Mouse (Mus musculus): ENCODE results near the gene Gtpbp3. TPM values are rescaled to one million over a fixed set of nuclear protein-coding genes. Genes with fewer than 3 reads are reported as not detected.
A peak's percentile ranks its signal among the peaks of the same experiment; 100 is the strongest.

Gtpbp3 gene
- polyA plus RNA-seq, 1 experiment from 2014 or later = 15.3 TPM

DNA sequence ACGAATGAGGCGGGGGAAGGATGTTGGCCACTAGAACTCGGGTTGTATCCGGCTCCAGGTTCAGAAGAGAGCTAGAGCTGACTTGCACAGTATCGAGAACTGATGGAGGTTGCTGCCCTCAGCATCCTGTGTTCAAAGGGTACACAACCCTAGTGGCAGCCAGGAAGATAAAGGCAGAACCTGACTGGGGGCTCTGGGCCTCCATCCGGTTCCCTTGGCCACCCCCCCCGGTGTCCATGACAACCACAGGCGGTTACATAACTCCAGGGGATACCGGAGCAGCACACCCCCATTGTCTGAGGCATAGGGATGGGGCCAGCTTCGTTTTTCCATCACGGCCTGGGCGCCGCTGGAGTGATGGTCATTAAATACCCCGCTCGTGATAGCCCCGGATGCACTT, 25.1 kb upstream of the Gtpbp3 start:
- peak; percentile 3; the same call in 1 of the 2 replicates for ATAC-seq (ENCODE audit: low FRiP score)
- Histone ChIP-seq H3K9me3 (replicated peaks) (no peaks in the 10 kb centered on the region), H3K4me2 (replicated peaks) (peak overlapping the region; percentile 82), H3K9ac (peak overlapping the region; percentile 90), H3K4me3 (peak overlapping the region; percentile 72), H3K4me1 (peaks cover 46% of the 10 kb centered on the region), H3K36me3 (peaks cover 38% of the 10 kb centered on the region), H3K27ac (peak overlapping the region; percentile 84), H3K27me3 (no peaks in the 10 kb centered on the region)
- WGBS = 4% methylated on average over 16 of the region's 16 CpGs

DNA sequence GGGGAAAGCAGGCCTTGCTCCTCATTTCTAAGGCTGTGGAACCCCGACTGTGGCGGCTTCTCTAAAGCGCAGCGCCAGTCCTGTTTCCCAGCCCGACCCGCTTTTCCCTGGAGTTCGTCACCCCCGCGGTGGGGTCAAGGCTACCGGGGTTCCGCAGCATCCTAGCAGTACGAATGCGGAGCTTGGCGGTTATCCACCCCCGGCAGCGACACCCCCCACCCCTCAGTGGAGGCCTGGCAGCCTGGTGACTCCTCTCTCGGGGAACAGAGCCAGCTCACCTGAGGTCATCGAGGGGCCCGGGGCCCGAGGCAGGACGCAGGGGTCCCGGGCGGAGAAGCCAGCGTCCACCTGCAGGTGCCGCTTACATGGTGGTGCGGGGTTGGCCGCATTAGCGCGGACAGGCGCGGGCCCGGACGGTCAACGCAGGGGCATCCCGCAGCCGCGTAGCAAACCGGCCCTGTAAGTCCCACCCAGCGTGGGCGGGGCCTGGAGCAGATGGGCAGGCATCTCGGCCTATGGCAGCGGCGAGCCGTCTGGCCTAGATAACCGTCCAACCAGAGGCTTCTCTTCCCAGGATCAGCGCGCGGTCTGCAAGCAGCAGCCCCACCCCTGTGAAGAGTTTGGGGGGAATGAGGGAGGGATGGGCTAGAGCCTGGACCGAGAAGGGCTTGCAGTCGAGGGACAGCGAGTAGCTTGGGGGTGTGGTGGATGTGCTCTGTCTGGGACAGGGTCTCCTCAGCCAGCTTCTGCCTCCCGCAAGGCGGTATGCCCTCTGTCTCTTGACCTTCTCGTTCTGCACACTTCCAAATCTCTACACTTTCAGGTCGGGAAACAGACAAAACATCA, 24.5 kb upstream of the Gtpbp3 start, which contains the start of gene Abhd8:
Abhd8 (minus strand) TSS at position 468 of the 846 bp plus-strand sequence.
- H3K9ac ChIP-seq = peak within 1 kb of the TSS; percentile 90
- peak; percentile 83 for ATAC-seq (ENCODE audit: low FRiP score)
- 1% methylated on average over 55 of the region's 55 CpGs for WGBS
- peaks cover 31% of the 10 kb centered on the region for H3K36me3 ChIP-seq
- no peaks in the 10 kb centered on the region for H3K27me3 ChIP-seq
- H3K27ac ChIP-seq = peak within 1 kb of the TSS; percentile 84
- peak within 1 kb of the TSS; percentile 82 for H3K4me2 ChIP-seq (replicated peaks)
- peak within 1 kb of the TSS; percentile 72 for H3K4me3 ChIP-seq
- H3K4me1 ChIP-seq = peaks cover 45% of the 10 kb centered on the region
- H3K9me3 ChIP-seq (replicated peaks) = no peaks in the 10 kb centered on the region

DNA sequence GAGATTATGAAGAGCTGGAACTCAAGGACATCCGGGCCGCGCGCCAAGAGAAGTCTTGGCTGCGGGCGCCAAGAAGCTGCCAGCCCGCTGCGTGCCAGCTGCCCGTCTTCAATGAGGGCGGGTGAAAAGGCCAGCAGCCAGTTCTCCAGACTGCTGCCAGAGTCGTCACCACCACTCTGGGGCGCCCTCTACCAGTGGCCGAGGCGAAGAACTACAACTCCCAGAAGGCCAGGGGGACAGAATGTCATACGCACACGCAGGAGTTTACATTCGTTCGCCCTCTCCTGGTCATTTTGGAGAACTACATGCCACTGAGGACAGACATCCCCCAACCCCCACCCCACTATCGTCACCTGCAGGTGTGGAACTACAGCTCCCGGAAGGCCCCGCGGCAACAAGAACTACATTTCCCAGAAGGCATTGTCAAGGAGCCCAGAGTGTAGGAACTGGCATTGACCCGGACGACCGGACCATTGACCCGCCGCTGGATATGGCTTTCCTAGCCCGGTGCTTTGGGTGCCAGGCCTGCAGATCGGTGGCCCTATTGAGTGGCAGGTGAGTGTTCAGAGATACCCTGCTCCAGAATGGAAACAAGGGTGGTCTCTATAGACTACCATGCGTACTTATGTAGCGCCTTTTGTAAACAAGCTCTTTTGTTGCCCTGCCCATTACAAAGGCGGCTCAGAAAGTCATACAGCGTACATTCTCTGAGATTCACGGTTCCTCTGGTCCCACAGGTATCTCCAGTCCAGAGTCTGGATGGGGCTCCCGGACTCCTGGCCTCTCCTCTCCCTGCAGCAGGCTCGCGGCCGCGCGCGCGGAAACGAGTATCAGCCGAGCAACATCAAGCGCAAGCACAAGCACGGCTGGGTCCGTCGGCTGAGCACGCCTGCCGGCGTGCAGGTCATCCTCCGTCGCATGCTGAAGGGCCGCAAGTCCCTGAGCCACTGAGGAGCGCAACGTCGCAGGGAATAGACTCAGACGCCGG, 23.1 kb upstream of the Gtpbp3 start, which contains the start of gene Mrpl34:
Mrpl34 (plus strand) TSS at position 447 of the 988 bp plus-strand sequence.
- Histone ChIP-seq H3K4me2 (replicated peaks) (peak within 1 kb of the TSS; percentile 82), H3K27me3 (no peaks in the 10 kb centered on the region), H3K9me3 (replicated peaks) (no peaks in the 10 kb centered on the region), H3K27ac (peak within 1 kb of the TSS; percentile 84), H3K9ac (peak within 1 kb of the TSS; percentile 90), H3K36me3 (peaks cover 18% of the 10 kb centered on the region), H3K4me3 (peak within 1 kb of the TSS; percentile 72), H3K4me1 (peaks cover 40% of the 10 kb centered on the region)
- peak; percentile 75 for ATAC-seq (ENCODE audit: low FRiP score)
- under 1% methylated on average over 59 of the region's 59 CpGs for WGBS

DNA sequence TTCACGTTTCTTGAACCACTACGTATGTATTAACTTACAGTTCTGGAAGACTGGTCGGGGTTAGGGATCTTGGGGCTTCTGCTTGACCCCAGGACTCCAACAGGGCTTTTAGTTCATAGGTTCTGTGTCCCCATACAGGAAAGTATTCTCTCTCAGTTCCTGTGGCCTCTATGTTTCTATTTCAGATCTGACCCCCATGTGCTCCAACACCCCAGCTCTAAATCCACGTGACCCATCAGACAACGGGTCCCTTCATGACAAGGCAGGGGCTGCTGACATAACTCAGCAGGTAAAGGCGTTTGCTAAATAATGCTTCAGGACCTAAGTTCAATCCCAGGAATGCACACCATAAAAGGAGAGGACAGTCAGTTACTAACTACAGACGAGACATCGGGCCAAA, 22.2 kb upstream of the Gtpbp3 start:
- Histone ChIP-seq H3K9me3 (replicated peaks) (no peaks in the 10 kb centered on the region), H3K4me2 (replicated peaks) (peak overlapping the region; percentile 77), H3K4me3 (peak overlapping the region; percentile 72), H3K4me1 (peaks cover 49% of the 10 kb centered on the region), H3K27me3 (no peaks in the 10 kb centered on the region), H3K27ac (no peak overlapping the region), H3K36me3 (peaks cover 10% of the 10 kb centered on the region; the same call in 1 of the 2 replicates), H3K9ac (peak overlapping the region; percentile 75)
- no peak for ATAC-seq (ENCODE audit: low FRiP score)
- WGBS = 86% methylated on average over 8 of the region's 8 CpGs

DNA sequence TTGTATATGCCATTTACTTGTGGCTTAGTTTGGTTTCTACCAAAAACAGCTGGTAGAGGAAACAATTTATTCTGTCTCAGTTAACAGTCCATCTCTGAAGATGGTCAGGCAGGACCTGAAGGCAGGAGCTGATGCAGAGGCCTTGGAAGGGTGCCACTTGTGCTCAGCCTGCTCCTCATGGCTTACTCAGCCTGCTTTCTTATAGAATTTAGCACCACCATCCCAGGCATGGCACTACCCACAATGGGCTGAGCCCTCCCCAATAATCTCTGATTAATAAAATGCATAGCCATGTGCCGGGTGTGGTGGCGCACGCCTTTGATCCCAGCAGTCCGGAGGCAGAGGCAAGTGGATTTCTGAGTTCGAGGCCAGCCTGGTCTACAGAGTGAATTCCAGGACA, 21.7 kb upstream of the Gtpbp3 start:
- Histone ChIP-seq H3K27ac (no peak overlapping the region), H3K9me3 (replicated peaks) (no peaks in the 10 kb centered on the region), H3K9ac (no peak overlapping the region), H3K4me1 (peaks cover 49% of the 10 kb centered on the region), H3K4me2 (replicated peaks) (no peak overlapping the region), H3K27me3 (no peaks in the 10 kb centered on the region), H3K4me3 (no peak overlapping the region), H3K36me3 (peaks cover 8% of the 10 kb centered on the region; the same call in 1 of the 2 replicates)
- no peak for ATAC-seq (ENCODE audit: low FRiP score)
- 95% methylated on average over 5 of the region's 5 CpGs for WGBS

DNA sequence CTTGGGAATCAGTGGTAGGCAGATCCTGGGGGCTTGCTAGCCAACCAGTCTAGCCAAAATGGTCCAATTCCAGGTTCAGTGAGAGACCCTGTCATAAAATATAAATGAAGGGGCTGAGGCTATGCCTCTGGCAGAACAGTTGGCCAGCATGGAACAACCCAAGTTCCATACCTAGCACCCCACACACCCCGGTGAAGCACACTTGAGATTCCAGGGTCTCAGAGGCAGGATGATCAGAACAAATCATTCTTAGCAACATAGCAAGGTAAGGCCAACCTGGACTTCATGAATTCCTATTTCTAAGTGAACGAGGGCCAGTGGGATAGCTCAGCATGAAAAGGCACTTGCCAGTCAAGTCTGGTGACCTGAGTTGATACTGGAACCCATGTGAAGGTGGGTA, 20.7 kb upstream of the Gtpbp3 start:
- H3K4me3 ChIP-seq = no peak overlapping the region
- H3K27ac ChIP-seq = no peak overlapping the region
- no peak for ATAC-seq (ENCODE audit: low FRiP score)
- 91% methylated on average over 2 of the region's 2 CpGs for WGBS
- H3K4me1 ChIP-seq = peaks cover 39% of the 10 kb centered on the region
- H3K9me3 ChIP-seq (replicated peaks) = no peaks in the 10 kb centered on the region
- H3K27me3 ChIP-seq = no peaks in the 10 kb centered on the region
- no peak overlapping the region for H3K4me2 ChIP-seq (replicated peaks)
- H3K36me3 ChIP-seq = peaks cover 12% of the 10 kb centered on the region
- H3K9ac ChIP-seq = no peak overlapping the region

DNA sequence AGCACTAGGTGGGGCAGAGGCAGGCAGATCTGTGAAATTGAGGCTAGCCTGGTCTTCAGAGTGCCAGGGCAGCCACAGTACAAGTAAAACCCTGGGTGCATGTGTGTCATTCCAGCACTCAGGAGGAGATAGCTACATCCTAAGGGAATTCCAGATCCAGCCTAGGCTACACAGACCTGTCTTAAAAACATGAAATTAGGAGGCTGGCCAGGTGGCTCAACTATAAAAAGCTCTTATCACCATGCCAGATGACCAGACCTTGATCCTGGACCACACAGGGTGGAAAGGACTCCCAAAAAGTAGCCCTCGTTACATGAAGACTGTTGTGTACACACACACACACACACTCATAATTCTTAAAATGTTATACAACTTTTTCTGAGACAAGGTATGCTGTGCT, 19.9 kb upstream of the Gtpbp3 start:
- Histone ChIP-seq H3K9ac (no peak overlapping the region), H3K4me1 (peaks cover 32% of the 10 kb centered on the region), H3K4me2 (replicated peaks) (no peak overlapping the region), H3K27ac (no peak overlapping the region), H3K36me3 (peaks cover 20% of the 10 kb centered on the region), H3K27me3 (no peaks in the 10 kb centered on the region), H3K9me3 (replicated peaks) (no peaks in the 10 kb centered on the region), H3K4me3 (no peak overlapping the region)
- WGBS = 88% methylated on average over 1 of the region's 1 CpGs
- ATAC-seq (ENCODE audit: low FRiP score) = no peak

DNA sequence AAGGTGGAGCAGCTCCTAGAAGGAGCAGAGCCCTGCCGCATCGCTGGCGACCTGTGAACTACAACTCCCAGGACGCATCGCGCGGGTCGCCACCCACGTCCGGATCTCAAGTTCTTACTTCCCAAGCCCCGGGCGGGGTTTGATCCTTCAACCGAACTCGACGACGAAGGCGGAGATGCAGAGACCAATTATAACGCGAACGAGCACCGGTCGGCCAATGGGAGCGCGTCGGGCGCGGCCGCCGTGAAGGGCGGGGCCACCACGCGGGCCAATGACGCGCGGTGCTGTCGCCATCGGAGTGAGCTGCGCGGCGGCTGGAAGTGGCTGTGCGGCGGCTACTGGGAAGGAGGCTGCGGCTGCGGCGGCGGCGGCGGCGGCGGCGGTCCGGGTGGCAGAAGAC, 19.0 kb upstream of the Gtpbp3 start, which contains the start of gene Dda1:
Dda1 (plus strand) TSS at position 284 of the 400 bp plus-strand sequence.
- Histone ChIP-seq H3K4me3 (peak within 1 kb of the TSS; percentile 90), H3K27me3 (no peaks in the 10 kb centered on the region), H3K9ac (peak within 1 kb of the TSS; percentile 84), H3K4me1 (peaks cover 28% of the 10 kb centered on the region), H3K27ac (peak within 1 kb of the TSS; percentile 87), H3K4me2 (replicated peaks) (peak within 1 kb of the TSS; percentile 90), H3K36me3 (peaks cover 29% of the 10 kb centered on the region), H3K9me3 (replicated peaks) (no peaks in the 10 kb centered on the region)
- peak; percentile 88 for ATAC-seq (ENCODE audit: low FRiP score)
- WGBS = under 1% methylated on average over 50 of the region's 52 CpGs

DNA sequence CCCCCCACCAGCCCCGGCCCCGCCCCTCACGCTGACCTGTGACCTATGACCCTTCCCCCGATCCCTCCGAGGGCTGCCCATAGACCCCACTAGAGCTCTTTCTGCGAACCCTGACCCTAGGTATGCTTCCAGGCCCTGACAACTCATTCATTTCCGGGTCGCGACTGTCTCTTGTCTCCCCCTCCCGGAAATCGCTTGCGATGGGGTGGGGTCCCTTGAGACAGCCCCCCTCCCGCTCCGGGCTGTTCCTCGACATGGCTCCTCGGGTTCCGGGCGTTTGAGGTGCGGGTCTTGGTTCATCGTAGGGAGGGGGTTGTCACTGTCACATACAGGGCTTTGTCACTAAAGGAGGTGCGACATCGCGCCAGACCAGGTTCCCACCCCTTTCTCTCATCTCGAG, 18.5 kb upstream of the Gtpbp3 start:
- no peaks in the 10 kb centered on the region for H3K9me3 ChIP-seq (replicated peaks)
- WGBS = 1% methylated on average over 24 of the region's 24 CpGs
- H3K4me3 ChIP-seq = peak overlapping the region; percentile 90
- H3K4me1 ChIP-seq = peaks cover 24% of the 10 kb centered on the region
- peak overlapping the region; percentile 84 for H3K9ac ChIP-seq
- peak overlapping the region; percentile 87 for H3K27ac ChIP-seq
- peak; percentile 42 for ATAC-seq (ENCODE audit: low FRiP score)
- H3K36me3 ChIP-seq = peaks cover 34% of the 10 kb centered on the region
- peak overlapping the region; percentile 90 for H3K4me2 ChIP-seq (replicated peaks)
- no peaks in the 10 kb centered on the region for H3K27me3 ChIP-seq

DNA sequence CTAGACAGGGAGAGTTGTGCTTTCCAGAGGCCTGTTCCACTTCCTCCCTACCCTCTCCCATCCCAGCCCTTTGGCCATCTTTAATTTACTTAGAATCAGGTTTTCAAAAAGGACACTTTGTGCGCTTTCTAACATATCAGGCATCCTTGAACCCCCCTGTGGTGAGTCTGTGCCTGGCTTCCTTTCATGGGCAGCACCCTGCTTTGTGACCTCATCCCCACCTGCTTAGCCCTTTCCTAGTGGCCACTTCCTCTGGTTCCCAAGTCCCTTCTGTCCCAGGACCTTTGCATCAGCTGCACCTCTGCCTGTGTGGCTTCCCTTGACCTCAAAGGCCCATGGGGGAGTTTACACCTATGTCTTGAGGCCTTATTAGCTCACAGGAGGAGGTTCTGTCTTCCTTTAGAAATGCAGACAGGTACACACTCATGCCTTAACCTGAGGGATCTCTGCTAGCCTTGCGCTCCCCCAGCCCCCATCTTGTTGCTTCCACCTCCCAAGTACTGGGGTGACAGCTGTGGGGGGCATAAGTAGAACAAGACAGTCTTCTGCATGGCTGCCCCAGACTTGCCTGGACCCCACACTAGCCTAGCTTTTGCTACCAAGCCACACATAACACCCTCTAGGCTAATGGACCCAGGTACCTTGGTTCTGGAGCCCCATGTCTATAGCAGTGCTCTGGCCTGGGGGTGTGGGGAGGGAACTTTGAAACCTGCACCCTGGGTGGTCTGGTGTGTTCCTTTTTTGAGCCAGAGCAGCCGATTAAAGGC, 17.6 kb upstream of the Gtpbp3 start:
- Histone ChIP-seq H3K27ac (peak overlapping the region; percentile 87; the same call in 1 of the 2 replicates), H3K4me3 (peak overlapping the region; percentile 90), H3K36me3 (peaks cover 44% of the 10 kb centered on the region)

DNA sequence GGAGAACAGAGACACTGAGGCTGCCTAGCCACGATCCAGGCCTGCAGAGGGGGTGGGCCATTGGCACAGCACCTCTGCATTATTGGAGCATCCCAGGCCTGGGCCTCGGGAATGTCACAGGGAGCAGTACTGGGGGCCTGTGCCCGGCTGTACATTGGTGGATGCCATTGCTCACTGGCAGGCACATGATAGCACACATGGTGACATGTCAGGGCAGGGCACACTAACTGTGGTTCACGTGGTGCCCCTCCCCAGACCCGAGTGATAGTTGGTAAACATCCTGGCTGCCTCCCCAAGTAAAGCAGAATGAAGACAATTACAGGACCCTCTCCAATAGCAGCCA, 17.0 kb upstream of the Gtpbp3 start:
- H3K36me3 ChIP-seq = peaks cover 45% of the 10 kb centered on the region
- H3K27ac ChIP-seq = no peak overlapping the region
- H3K4me1 ChIP-seq = peaks cover 20% of the 10 kb centered on the region
- no peaks in the 10 kb centered on the region for H3K9me3 ChIP-seq (replicated peaks)
- H3K9ac ChIP-seq = no peak overlapping the region
- ATAC-seq (ENCODE audit: low FRiP score) = no peak
- H3K4me2 ChIP-seq (replicated peaks) = no peak overlapping the region
- WGBS = 86% methylated on average over 5 of the region's 5 CpGs
- no peaks in the 10 kb centered on the region for H3K27me3 ChIP-seq
- H3K4me3 ChIP-seq = no peak overlapping the region

More for the DNA sequence above, 17.6 kb upstream of the Gtpbp3 start:
- Histone ChIP-seq H3K9ac (peak overlapping the region; percentile 84), H3K4me2 (replicated peaks) (peak overlapping the region; percentile 90), H3K27me3 (no peaks in the 10 kb centered on the region), H3K4me1 (peaks cover 21% of the 10 kb centered on the region), H3K9me3 (replicated peaks) (no peaks in the 10 kb centered on the region)
- ATAC-seq (ENCODE audit: low FRiP score) = no peak
- WGBS = 84% methylated on average over 3 of the region's 3 CpGs

Measured in hindbrain, embryonic 12.5 days (tissue).